Mouse (Mus musculus) hindbrain, postnatal 0 days (tissue): ENCODE data around the gene Mical2. TPM values are rescaled to one million over a fixed set of nuclear protein-coding genes. Genes with fewer than 3 reads are reported as not detected.
A peak's percentile ranks its signal among the peaks of the same experiment; 100 is the strongest.

Source experiments
- ATAC-seq: fragments of 200-750 bp; cut with Nextera tagmentation; 2 replicates; pipeline ENCODE4 v1.8.0; 2017; ENCODE audit warnings: mild to moderate bottlenecking, moderate TSS enrichment, moderate library complexity
- DNase-seq: peaks from one replicate; pipeline ENCODE4 v3.0.0-alpha.2; 2015; ENCODE audit warnings: low spot score
- H3K27ac ChIP-seq: fragments of 300-500 bp; sonication (generic); 2 replicates; pipeline ENCODE4 v1.5.1; 2014; ENCODE audit warnings: mild to moderate bottlenecking
- H3K27me3 ChIP-seq: fragments of 300-500 bp; sonication (generic); 2 replicates; pipeline ENCODE4 v1.6.1; 2014; ENCODE audit warnings: low read length, mixed read lengths; ENCODE audit not compliant: insufficient read depth
- H3K36me3 ChIP-seq: fragments of 300-500 bp; sonication (generic); 2 replicates; pipeline ENCODE4 v1.6.1; 2014; ENCODE audit warnings: low read length, mixed read lengths; ENCODE audit not compliant: insufficient read depth
- H3K4me1 ChIP-seq: fragments of 300-500 bp; sonication (generic); 2 replicates; pipeline ENCODE4 v1.6.1; 2014; ENCODE audit warnings: antibody characterized with exemption, low read length, mixed read lengths; ENCODE audit not compliant: insufficient read depth
- H3K4me2 ChIP-seq: fragments of 300-500 bp; sonication (generic); 2 replicates; pipeline ENCODE4 v1.6.1; 2014; ENCODE audit warnings: low read depth, mild to moderate bottlenecking, low read length, moderate library complexity, mixed read lengths
- H3K4me3 ChIP-seq: fragments of 300-500 bp; sonication (generic); 2 replicates; pipeline ENCODE4 v1.5.1; 2014; ENCODE audit warnings: low read length
- H3K9ac ChIP-seq: fragments of 300-500 bp; sonication (generic); replicated peaks from 2 replicates; pipeline ENCODE4 v1.6.1; 2014; ENCODE audit warnings: mild to moderate bottlenecking, low read length, moderate library complexity, mixed read lengths
- H3K9me3 ChIP-seq: fragments of 300-500 bp; sonication (generic); 2 replicates; pipeline ENCODE4 v1.6.1; 2016; ENCODE audit warnings: low read length, mixed read lengths
- CTCF ChIP-seq: IDR thresholded peaks from 2 replicates; pipeline ENCODE4 v1.5.1; 2016; ENCODE audit warnings: antibody characterized with exemption, control low read depth, low read depth
- WGBS: fragments of 180-500 bp; shearing (Covaris S2); extraction: QIAGEN DNeasy Blood & Tissue Kit; methylation state at CpG from one replicate; pipeline ENCODE4 v1.1.7; 2014; 5-methylcytosine and 5-hydroxymethylcytosine counted together
- polyA plus RNA-seq: library from polyadenylated mRNA; unstranded; fragments of >200 nt; fragmentation: Nextera tagmentation; extraction: Ambion mirVana; gene quantifications from 2 replicates; pipeline ENCODE4 v1.2.1, GENCODE M21; 2015
- total RNA-seq: library from RNA; depleted of rRNA; stranded (reverse); fragments of >200 nt; gene quantifications from 2 replicates; pipeline ENCODE4 v1.2.3, GENCODE M21; 2014

The Mical2 gene
- total and polyA plus RNA-seq, 2 experiments from 2014 or later, result 6.4 to 16.5 TPM

DNA sequence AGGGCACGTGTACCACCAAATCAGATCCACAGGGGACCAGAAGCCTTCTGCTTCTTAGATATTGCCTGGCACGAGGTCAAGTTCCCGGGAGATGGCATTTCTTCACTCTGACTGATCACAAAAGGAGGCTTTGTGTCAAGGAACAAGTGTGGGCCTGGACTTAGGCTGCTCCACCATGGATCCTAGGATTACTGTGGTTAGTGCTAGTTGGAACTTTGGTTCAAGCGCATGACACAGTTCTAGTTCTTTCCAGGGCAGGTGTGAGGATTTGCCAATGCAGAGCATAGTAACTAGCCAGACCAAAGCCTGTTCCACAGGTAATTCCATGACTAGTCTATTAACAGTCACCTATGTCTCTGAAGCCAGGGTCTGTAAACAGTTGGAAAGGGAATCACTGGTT, 20.8 kb downstream of the Mical2 start:
- WGBS, result 64% methylated on average over 4 of the region's 4 CpGs
- no peak for TF ChIP-seq CTCF
- H3K36me3 ChIP-seq, result no peaks in the 10 kb centered on the region
- peaks cover 4% of the 10 kb centered on the region; the same call in 1 of the 2 replicates for H3K4me1 ChIP-seq
- no peaks in the 10 kb centered on the region for H3K9me3 ChIP-seq
- no peak overlapping the region for H3K4me2 ChIP-seq
- no peak overlapping the region for H3K27ac ChIP-seq
- no peaks in the 10 kb centered on the region for H3K27me3 ChIP-seq
- ATAC-seq (no peak), DNase-seq (no peak)
- H3K4me3 ChIP-seq, result no peak overlapping the region
- no peak overlapping the region for H3K9ac ChIP-seq

DNA sequence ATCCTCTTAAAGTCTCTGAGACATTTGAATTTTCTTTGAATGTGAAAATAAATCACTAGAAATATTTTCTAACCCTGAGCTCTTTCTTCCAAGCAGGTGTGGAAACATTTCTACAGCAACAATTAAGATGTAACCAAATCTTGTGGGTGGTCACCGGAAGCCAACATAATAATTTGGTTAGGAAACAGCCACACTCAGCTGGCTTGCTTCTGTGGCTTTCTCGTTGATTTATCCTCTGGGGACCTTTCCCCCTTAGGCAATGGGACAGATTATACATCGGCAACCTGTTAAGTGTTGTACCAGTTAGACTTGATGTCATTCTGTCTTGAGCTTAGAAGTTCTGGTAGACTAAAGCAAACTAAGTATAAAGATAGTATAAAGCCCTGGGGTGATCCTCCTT, 22.2 kb downstream of the Mical2 start:
- H3K4me2 ChIP-seq, result no peak overlapping the region
- no peak overlapping the region for H3K4me3 ChIP-seq
- no peak for TF ChIP-seq CTCF
- no peaks in the 10 kb centered on the region for H3K36me3 ChIP-seq
- H3K27me3 ChIP-seq, result no peaks in the 10 kb centered on the region
- H3K27ac ChIP-seq, result no peak overlapping the region
- no peaks in the 10 kb centered on the region for H3K9me3 ChIP-seq
- no peaks in the 10 kb centered on the region; the same call in 1 of the 2 replicates for H3K4me1 ChIP-seq
- no peak overlapping the region for H3K9ac ChIP-seq
- WGBS, result 81% methylated on average over 3 of the region's 3 CpGs
- DNase-seq (no peak), ATAC-seq (no peak)

DNA sequence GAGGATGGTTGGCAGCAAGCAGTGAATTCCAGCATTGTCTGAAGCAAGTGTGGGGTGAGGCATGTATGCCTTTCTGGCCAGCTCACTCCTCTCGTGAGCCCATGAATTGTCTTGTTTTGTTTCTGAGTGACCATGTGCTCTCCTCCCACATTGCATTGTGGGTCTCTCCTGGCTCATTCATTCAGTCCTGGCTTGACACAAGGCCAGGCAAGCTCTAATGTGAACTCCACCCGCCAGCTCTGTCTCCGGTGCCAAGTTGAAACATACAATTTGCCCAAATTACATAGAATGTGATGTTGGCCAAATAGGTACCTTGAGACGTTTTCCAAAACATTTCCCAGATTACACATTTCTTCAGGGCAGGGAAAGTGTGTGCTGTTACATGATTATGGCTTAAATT, 23.8 kb downstream of the Mical2 start:
- Histone ChIP-seq H3K4me3 (no peak overlapping the region), H3K27me3 (no peaks in the 10 kb centered on the region), H3K9ac (no peak overlapping the region), H3K9me3 (no peaks in the 10 kb centered on the region), H3K4me2 (no peak overlapping the region), H3K27ac (no peak overlapping the region), H3K36me3 (no peaks in the 10 kb centered on the region), H3K4me1 (no peaks in the 10 kb centered on the region; the same call in 1 of the 2 replicates)
- ATAC-seq (no peak), DNase-seq (peak; percentile 12)
- 60% methylated on average over 4 of the region's 4 CpGs for WGBS
- no peak for TF ChIP-seq CTCF

DNA sequence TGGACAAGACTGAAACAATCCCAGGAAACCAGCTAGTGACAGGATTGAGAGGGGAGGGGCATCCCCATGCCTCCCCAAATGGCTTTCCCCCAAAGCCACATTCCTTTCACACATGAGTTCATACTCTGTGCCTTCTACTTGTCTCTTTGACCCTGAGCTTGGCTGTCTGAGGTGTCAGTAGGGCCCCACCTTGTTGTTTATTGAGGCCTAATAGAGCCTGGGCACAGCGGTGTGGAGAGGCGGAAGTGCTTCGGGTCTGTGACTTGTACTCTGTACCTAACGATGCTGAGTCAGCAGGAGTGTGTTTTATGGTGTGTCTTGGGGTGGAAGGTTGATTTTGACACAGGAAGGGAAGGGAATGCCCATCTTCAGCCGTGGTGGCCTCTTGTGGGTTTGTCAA, 26.4 kb downstream of the Mical2 start:
- Histone ChIP-seq H3K9me3 (no peaks in the 10 kb centered on the region), H3K4me2 (no peak overlapping the region), H3K36me3 (no peaks in the 10 kb centered on the region), H3K4me1 (no peaks in the 10 kb centered on the region), H3K9ac (no peak overlapping the region), H3K27ac (no peak overlapping the region), H3K4me3 (no peak overlapping the region), H3K27me3 (no peaks in the 10 kb centered on the region)
- ATAC-seq, result no peak
- no peak for DNase-seq
- TF ChIP-seq CTCF, result no peak
- WGBS, result 79% methylated on average over 5 of the region's 5 CpGs

DNA sequence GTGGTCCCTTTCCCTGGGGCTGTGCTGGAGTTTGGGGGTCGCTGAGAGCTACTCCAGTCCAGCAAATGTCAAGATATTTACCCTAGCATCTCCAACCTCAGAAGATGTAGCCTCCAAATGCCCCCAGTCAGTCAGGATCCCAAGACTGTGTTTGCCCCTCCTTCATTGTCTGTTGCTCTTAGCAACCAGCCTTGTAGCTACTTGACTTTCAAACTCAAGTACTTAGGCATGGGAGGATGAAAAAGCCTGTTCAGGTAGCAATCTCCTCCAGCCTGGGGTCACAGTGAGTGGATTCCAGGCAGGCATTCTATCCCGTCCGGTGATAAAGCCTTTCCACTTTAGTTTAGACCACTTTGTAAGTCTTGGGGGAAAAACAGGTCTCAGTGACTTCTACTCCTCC, 28.6 kb downstream of the Mical2 start:
- WGBS, result 91% methylated on average over 3 of the region's 3 CpGs
- no peak for ATAC-seq
- H3K9me3 ChIP-seq, result no peaks in the 10 kb centered on the region
- H3K27me3 ChIP-seq, result no peaks in the 10 kb centered on the region
- H3K36me3 ChIP-seq, result no peaks in the 10 kb centered on the region
- H3K4me2 ChIP-seq, result no peak overlapping the region
- DNase-seq, result no peak
- H3K9ac ChIP-seq, result no peak overlapping the region
- no peak overlapping the region for H3K27ac ChIP-seq
- TF ChIP-seq CTCF, result no peak
- H3K4me3 ChIP-seq, result no peak overlapping the region
- H3K4me1 ChIP-seq, result no peaks in the 10 kb centered on the region

DNA sequence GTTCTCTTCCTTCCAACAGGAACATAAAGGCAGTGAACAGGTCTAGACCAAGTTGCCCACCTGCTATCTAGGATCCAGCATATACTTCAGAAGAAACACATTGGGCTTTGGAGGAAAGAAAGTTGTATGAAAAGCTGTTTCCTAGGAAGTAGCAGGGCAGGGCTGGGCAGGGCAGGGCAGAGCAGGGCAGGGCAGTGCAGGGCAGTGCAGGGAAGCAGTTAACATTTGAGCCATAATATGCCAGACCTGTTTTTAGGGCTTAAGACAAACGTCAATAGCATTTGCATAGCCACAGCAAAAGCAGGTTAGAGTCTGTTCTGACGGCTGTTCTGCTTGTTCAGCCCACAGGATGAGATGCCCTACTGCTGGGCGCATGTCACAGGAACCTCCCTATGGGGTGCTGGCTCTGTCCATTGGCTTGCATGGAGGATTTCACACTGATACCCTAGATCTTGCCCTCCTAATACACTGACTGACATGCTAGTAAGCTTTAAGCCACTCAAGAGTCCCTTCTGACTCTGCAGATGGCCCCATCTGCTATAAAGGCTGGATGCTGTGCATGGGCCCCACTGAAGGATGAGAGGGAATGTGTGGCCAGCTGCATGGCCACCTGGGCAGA, 29.7 kb downstream of the Mical2 start:
- 53% methylated on average over 3 of the region's 3 CpGs for WGBS
- no peaks in the 10 kb centered on the region for H3K36me3 ChIP-seq
- ATAC-seq (no peak), DNase-seq (no peak)
- no peak overlapping the region for H3K9ac ChIP-seq
- no peak for TF ChIP-seq CTCF
- H3K27ac ChIP-seq, result no peak overlapping the region
- H3K4me2 ChIP-seq, result no peak overlapping the region
- no peak overlapping the region for H3K4me3 ChIP-seq
- no peaks in the 10 kb centered on the region for H3K9me3 ChIP-seq
- H3K27me3 ChIP-seq, result no peaks in the 10 kb centered on the region
- no peaks in the 10 kb centered on the region for H3K4me1 ChIP-seq

DNA sequence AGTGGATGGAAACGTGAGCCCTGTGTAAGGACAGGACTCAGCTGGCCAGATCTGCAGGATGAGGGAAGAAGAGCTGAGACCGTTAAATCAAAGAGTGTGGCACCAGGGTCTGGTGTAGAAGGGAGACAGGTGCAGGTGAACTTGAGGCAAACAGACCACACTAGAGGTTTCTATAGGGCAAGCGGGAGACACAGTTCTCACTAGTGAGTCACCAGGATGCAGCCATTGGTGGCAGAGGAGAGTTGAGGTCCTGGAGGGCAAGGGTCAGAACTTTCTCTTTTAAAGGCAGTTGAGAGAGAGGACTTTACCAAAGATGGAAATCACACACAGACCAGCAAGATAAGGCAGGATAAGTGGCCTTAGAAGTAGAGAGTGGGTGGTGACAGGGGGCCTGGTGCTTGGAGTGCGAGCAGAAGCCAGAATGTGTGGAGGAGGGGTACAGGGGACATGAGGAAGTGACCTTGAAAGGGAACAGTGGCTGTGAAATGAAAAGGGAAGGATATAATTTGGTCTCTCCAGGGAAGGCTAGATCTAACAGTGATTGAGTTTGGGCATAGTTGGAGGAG, 32.8 kb downstream of the Mical2 start:
- Histone ChIP-seq H3K27ac (no peak overlapping the region), H3K4me2 (no peak overlapping the region), H3K9ac (no peak overlapping the region), H3K4me1 (no peaks in the 10 kb centered on the region), H3K27me3 (no peaks in the 10 kb centered on the region), H3K4me3 (no peak overlapping the region), H3K9me3 (no peaks in the 10 kb centered on the region), H3K36me3 (no peaks in the 10 kb centered on the region)
- ATAC-seq (no peak), DNase-seq (no peak)
- WGBS, result 84% methylated on average over 4 of the region's 4 CpGs
- TF ChIP-seq CTCF, result no peak
